Mouse (Mus musculus): Measurements from ENCODE around the gene Gm8229. TPM values are rescaled to one million over a fixed set of nuclear protein-coding genes. Genes with fewer than 3 reads are reported as not detected.

Gm8229 gene
- polyA plus RNA-seq (2014; fragmentation: Illumina TruSeq; extraction: RNeasy Lipid Tissue Mini Kit (QIAGEN cat#74804); ENCODE audit: low read depth, low replicate concordance), result not detected

DNA sequence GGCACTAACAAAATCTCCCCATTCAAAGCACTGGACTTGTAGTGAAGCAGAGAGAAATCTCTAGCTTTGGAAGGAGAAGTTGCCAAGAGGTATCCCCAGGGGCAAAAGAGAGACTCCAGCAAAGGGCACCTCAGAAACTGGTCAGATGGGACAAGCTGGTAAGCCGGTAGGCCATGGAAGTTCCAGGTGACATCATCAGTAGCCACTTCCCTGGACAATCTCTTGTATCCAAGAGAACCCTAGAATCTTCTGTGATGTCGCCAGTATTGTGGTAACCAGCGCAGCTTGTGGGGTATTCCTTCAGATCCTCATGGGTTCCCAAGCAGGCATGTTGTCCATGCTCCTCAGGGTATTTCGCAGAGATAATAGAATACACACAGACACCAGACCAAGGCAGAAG is at the start of gene Gm8229:
Gene Gm8229 (plus strand): TSS at position 301 of the 400 bp plus-strand sequence.

DNA sequence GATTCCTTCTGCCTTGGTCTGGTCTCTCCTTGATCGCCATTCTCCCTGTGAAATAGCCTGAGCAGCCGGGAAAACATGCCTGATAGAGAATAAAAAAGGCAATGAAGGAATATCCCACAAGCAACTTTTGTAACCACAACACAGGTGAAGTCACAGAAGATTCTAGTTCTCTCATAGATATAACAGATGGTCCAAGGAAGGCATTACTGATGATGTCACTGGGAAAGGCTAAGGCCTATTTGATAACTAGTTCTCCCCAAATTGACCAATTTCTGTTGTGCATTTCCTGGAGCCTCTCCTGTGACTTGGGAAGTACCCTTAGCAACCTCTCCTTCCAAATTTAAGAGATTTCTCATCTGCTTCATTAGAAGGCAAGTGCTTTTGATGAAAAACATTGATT is 26.7 kb upstream of the Gm8229 start, which contains the start of gene Gm5930:
Gene Gm5930 (minus strand): TSS at position 101 of the 400 bp plus-strand sequence.

DNA sequence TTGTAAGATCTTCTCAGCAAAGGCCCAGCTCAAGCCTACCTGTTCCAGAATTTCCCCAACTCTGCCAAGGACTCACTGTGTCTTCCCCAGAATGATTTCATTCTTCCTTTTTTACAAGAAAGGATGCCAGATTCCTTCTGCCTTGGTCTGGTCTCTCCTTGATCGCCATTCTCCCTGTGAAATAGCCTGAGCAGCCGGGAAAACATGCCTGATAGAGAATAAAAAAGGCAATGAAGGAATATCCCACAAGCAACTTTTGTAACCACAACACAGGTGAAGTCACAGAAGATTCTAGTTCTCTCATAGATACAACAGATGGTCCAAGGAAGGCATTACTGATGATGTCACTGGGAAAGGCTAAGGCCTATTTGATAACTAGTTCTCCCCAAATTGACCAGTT is 45.4 kb downstream of the Gm8229 start, which contains the start of gene Gm3371:
Gene Gm3371 (minus strand): TSS at position 101 of the 400 bp plus-strand sequence.

Other genes starting within 250 kb of the Gm8229 start
- gene Gm3327, start 241.5 kb upstream of the Gm8229 start, polyA plus RNA-seq (2014; fragmentation: Illumina TruSeq; extraction: RNeasy Lipid Tissue Mini Kit (QIAGEN cat#74804); ENCODE audit: low read depth, low replicate concordance), result not detected
- not detected for gene Gm8212, start 167.7 kb upstream of the Gm8229 start, polyA plus RNA-seq (2014; fragmentation: Illumina TruSeq; extraction: RNeasy Lipid Tissue Mini Kit (QIAGEN cat#74804); ENCODE audit: low read depth, low replicate concordance)
- not detected for gene 4930503E14Rik, start 152.1 kb upstream of the Gm8229 start, polyA plus RNA-seq (2014; fragmentation: Illumina TruSeq; extraction: RNeasy Lipid Tissue Mini Kit (QIAGEN cat#74804); ENCODE audit: low read depth, low replicate concordance)
- not detected for gene Gm8220, start 79.8 kb upstream of the Gm8229 start, polyA plus RNA-seq (2014; fragmentation: Illumina TruSeq; extraction: RNeasy Lipid Tissue Mini Kit (QIAGEN cat#74804); ENCODE audit: low read depth, low replicate concordance)
- not detected for gene Gm5930, start 26.8 kb upstream of the Gm8229 start, polyA plus RNA-seq (2014; fragmentation: Illumina TruSeq; extraction: RNeasy Lipid Tissue Mini Kit (QIAGEN cat#74804); ENCODE audit: low read depth, low replicate concordance)
- gene Gm3371, start 45.3 kb downstream of the Gm8229 start, polyA plus RNA-seq (2014; fragmentation: Illumina TruSeq; extraction: RNeasy Lipid Tissue Mini Kit (QIAGEN cat#74804); ENCODE audit: low read depth, low replicate concordance), result not detected
- gene Gm8232, start 68.3 kb downstream of the Gm8229 start, polyA plus RNA-seq (2014; fragmentation: Illumina TruSeq; extraction: RNeasy Lipid Tissue Mini Kit (QIAGEN cat#74804); ENCODE audit: low read depth, low replicate concordance), result not detected
- gene BC061237, start 127.1 kb downstream of the Gm8229 start, polyA plus RNA-seq (2014; fragmentation: Illumina TruSeq; extraction: RNeasy Lipid Tissue Mini Kit (QIAGEN cat#74804); ENCODE audit: low read depth, low replicate concordance), result not detected
- gene Gm17093, start 152.9 kb downstream of the Gm8229 start, polyA plus RNA-seq (2014; fragmentation: Illumina TruSeq; extraction: RNeasy Lipid Tissue Mini Kit (QIAGEN cat#74804); ENCODE audit: low read depth, low replicate concordance), result not detected
- not detected for gene Gm8247, start 217.8 kb downstream of the Gm8229 start, polyA plus RNA-seq (2014; fragmentation: Illumina TruSeq; extraction: RNeasy Lipid Tissue Mini Kit (QIAGEN cat#74804); ENCODE audit: low read depth, low replicate concordance)